Mouse (Mus musculus): ENCODE results near the gene Nfib. TPM values are rescaled to one million over a fixed set of nuclear protein-coding genes. Genes with fewer than 3 reads are reported as not detected.
A peak's percentile ranks its signal among the peaks of the same experiment; 100 is the strongest.

Nfib gene
- total and polyA plus RNA-seq, 3 experiments, result 0.04 to 0.11 (median 0.09) TPM

DNA sequence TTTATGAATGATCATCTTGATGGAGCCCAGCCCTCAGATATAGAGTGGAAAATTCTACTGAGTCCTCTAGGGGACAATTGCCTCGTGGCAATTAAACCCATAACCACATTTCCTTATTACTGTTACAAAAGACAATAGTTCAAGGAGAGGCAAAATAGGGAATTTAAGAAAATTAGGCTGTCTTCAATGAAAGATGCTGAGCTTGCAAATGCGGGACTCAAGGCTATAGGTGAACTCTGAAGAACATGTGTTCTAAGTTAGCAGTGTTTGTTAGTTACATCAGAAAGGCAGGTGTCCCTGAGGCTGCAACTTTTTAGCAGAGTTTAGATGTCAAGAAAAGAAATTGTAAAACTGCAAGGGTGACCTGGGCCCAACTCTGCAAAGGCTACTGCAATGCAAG, 307.3 kb downstream of the Nfib start:
- Histone ChIP-seq H3K27me3 (replicated peaks) (no peaks in the 10 kb centered on the region), H3K36me3 (replicated peaks in 1 of 2; ENCODE audit: control insufficient read depth in 1 of 2, insufficient read depth in 1 of 2, low read length in 1 of 2) (no peaks in the 10 kb centered on the region), H3K9me3 (replicated peaks; ENCODE audit: low read length) (no peaks in the 10 kb centered on the region), H3K79me2 (replicated peaks; ENCODE audit: control insufficient read depth, extremely low read depth, insufficient read depth, poor library complexity, severe bottlenecking) (no peaks in the 10 kb centered on the region), H3K4me2 (ENCODE audit: insufficient read depth, low read depth, poor library complexity, severe bottlenecking) (no peak overlapping the region), H3K4me1 (ENCODE audit: control insufficient read depth in 1 of 2, insufficient read depth in 2 of 2) (peaks cover 0 to 4% of the 10 kb centered on the region in 2 experiments; a peak in 1 of 4 replicates), H3K4me3 (replicated peaks in 1 of 3; ENCODE audit: low read depth in 2 of 3, low read length in 2 of 3, poor library complexity in 1 of 3) (no peak overlapping the region), H3K27ac (ENCODE audit: insufficient read depth, low read depth) (no peak overlapping the region), H3K9ac (ENCODE audit: insufficient read depth, low read depth) (no peak overlapping the region)
- DNase-seq (ENCODE audit: extremely low read depth), result no peak
- TF ChIP-seq CHD1 (IDR thresholded peaks at IDR 0.05; ENCODE audit: low read depth, low read length), result no peak
- TF ChIP-seq IRF4 (IDR thresholded peaks at IDR 0.05; ENCODE audit: low read depth, low read length), result no peak
- TF ChIP-seq MAFK (IDR thresholded peaks at IDR 0.05; ENCODE audit: insufficient replicate concordance, low read length), result peak; percentile 71; the same call in 1 of the 2 replicates
- dilution Hi-C loops (cut with MboI; ENCODE audit: extremely low pct_ligation_motif_present, extremely low pct_unique_long_range_greater_than_20kb, low sequenced_read_pairs), result no loop called here
- in situ Hi-C loops (cut with MboI; ENCODE audit: low pct_ligation_motif_present, low pct_unique_long_range_greater_than_20kb, low sequenced_read_pairs), result no loop called here

DNA sequence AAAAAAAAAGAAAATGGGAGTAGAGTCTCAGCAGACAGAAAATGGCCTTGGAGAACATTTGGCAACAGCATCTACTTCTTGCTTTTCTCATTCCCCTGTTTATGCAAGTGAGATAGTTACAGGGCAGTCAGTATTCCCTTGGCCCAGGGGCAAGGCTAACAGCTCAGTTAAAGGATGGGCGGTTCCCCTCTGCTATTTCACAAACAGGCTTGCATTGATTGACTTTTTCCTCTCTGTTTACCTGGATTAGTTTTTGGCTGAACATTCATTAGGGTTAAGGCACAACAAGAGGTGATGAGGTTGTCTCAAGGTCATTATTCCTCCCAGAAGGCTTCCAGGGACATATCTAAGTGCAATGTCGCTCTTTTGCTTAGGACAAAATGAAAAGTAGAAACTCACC, 308.7 kb downstream of the Nfib start:
- dilution Hi-C loops (cut with MboI; ENCODE audit: extremely low pct_ligation_motif_present, extremely low pct_unique_long_range_greater_than_20kb, low sequenced_read_pairs), result no loop called here
- Histone ChIP-seq H3K9me3 (replicated peaks; ENCODE audit: low read length) (no peaks in the 10 kb centered on the region), H3K4me3 (replicated peaks in 1 of 3; ENCODE audit: low read depth in 2 of 3, low read length in 2 of 3, poor library complexity in 1 of 3) (no peak overlapping the region), H3K27me3 (replicated peaks) (no peaks in the 10 kb centered on the region), H3K9ac (ENCODE audit: insufficient read depth, low read depth) (no peak overlapping the region), H3K27ac (ENCODE audit: insufficient read depth, low read depth) (no peak overlapping the region), H3K4me2 (ENCODE audit: insufficient read depth, low read depth, poor library complexity, severe bottlenecking) (no peak overlapping the region), H3K4me1 (ENCODE audit: control insufficient read depth in 1 of 2, insufficient read depth in 2 of 2) (peaks cover 0 to 4% of the 10 kb centered on the region in 2 experiments; a peak in 1 of 4 replicates), H3K79me2 (replicated peaks; ENCODE audit: control insufficient read depth, extremely low read depth, insufficient read depth, poor library complexity, severe bottlenecking) (no peaks in the 10 kb centered on the region), H3K36me3 (replicated peaks in 1 of 2; ENCODE audit: control insufficient read depth in 1 of 2, insufficient read depth in 1 of 2, low read length in 1 of 2) (no peaks in the 10 kb centered on the region)
- in situ Hi-C loops (cut with MboI; ENCODE audit: low pct_ligation_motif_present, low pct_unique_long_range_greater_than_20kb, low sequenced_read_pairs), result no loop called here
- TF ChIP-seq MAFK (IDR thresholded peaks at IDR 0.05; ENCODE audit: insufficient replicate concordance, low read length) (no peak), KAT2A (IDR thresholded peaks at IDR 0.05; ENCODE audit: insufficient replicate concordance, low read length) (no peak), RCOR1 (conservative IDR thresholded peaks at IDR 0.05; ENCODE audit: low read depth, low read length) (no peak), ZC3H11A (IDR thresholded peaks at IDR 0.05; ENCODE audit: low read depth, low read length) (no peak), PAX5 (IDR thresholded peaks at IDR 0.05; ENCODE audit: low read length) (no peak), ELF1 (IDR thresholded peaks at IDR 0.05; ENCODE audit: low read depth, low read length) (no peak), POLR2AphosphoS2 (IDR thresholded peaks at IDR 0.05; ENCODE audit: low read depth, low read length) (no peak), USF2 (conservative IDR thresholded peaks at IDR 0.05; ENCODE audit: low read depth, low read length) (no peak), BHLHE40 (IDR thresholded peaks at IDR 0.05; ENCODE audit: low read depth, low read length) (no peak), SIN3A (IDR thresholded peaks at IDR 0.05; ENCODE audit: low read length) (no peak)
- DNase-seq (ENCODE audit: extremely low read depth), result no peak

DNA sequence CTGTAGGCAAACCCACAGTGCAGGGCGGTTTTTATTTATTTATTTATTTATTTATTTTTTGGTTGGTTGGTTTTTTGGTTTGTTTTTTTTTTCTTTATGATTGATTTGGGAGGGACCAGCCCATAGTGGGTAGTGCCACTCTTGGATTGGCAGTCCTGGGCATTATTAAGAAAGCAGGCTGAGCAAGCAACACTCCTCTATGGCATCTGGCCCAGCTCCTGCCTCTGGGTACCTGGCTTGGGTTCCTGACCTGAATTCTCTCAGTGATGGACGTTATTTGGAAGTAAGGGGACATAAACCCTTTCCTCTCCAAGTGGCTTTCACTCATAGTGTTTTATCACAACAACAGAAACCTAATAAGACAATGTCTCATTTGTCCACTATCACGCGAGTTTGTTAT, 309.5 kb downstream of the Nfib start:
- Histone ChIP-seq H3K27me3 (replicated peaks) (no peaks in the 10 kb centered on the region), H3K27ac (ENCODE audit: insufficient read depth, low read depth) (no peak overlapping the region), H3K36me3 (replicated peaks in 1 of 2; ENCODE audit: control insufficient read depth in 1 of 2, insufficient read depth in 1 of 2, low read length in 1 of 2) (no peaks in the 10 kb centered on the region), H3K4me1 (ENCODE audit: control insufficient read depth in 1 of 2, insufficient read depth in 2 of 2) (peaks cover 0 to 4% of the 10 kb centered on the region in 2 experiments; a peak in 1 of 4 replicates), H3K4me2 (ENCODE audit: insufficient read depth, low read depth, poor library complexity, severe bottlenecking) (no peak overlapping the region), H3K4me3 (replicated peaks in 1 of 3; ENCODE audit: low read depth in 2 of 3, low read length in 2 of 3, poor library complexity in 1 of 3) (no peak overlapping the region), H3K79me2 (replicated peaks; ENCODE audit: control insufficient read depth, extremely low read depth, insufficient read depth, poor library complexity, severe bottlenecking) (no peaks in the 10 kb centered on the region), H3K9ac (ENCODE audit: insufficient read depth, low read depth) (no peak overlapping the region), H3K9me3 (replicated peaks; ENCODE audit: low read length) (no peaks in the 10 kb centered on the region)
- DNase-seq (ENCODE audit: extremely low read depth), result no peak
- in situ Hi-C loops (cut with MboI; ENCODE audit: low pct_ligation_motif_present, low pct_unique_long_range_greater_than_20kb, low sequenced_read_pairs) (no loop called here), dilution Hi-C loops (cut with MboI; ENCODE audit: extremely low pct_ligation_motif_present, extremely low pct_unique_long_range_greater_than_20kb, low sequenced_read_pairs) (no loop called here)
- TF ChIP-seq JUND (conservative IDR thresholded peaks at IDR 0.05; ENCODE audit: low read depth, low read length) (no peak), RAD21 (IDR thresholded peaks at IDR 0.05; ENCODE audit: low read depth, low read length) (no peak), MEF2A (IDR thresholded peaks at IDR 0.05; ENCODE audit: borderline replicate concordance, low read depth, low read length) (no peak), GABPA (IDR thresholded peaks at IDR 0.05; ENCODE audit: insufficient replicate concordance, low read depth, low read length) (no peak), ETS1 (conservative IDR thresholded peaks at IDR 0.05; ENCODE audit: low read depth, low read length) (no peak), SMC3 (IDR thresholded peaks at IDR 0.05; ENCODE audit: low read depth, low read length) (no peak), USF2 (conservative IDR thresholded peaks at IDR 0.05; ENCODE audit: low read depth, low read length) (no peak), NRF1 (IDR thresholded peaks at IDR 0.05; ENCODE audit: low read depth, low read length) (no peak)

Data from CH12.LX (cell line).